Mouse (Mus musculus) MEL (cell line): ENCODE results near the gene Maea. TPM values are rescaled to one million over a fixed set of nuclear protein-coding genes. Genes with fewer than 3 reads are reported as not detected.

Experiments used
- DNase-seq: peaks from one replicate; pipeline ENCODE4 v3.0.0; 2011; ENCODE audit warnings: low read depth, low spot score
- H3K27ac ChIP-seq: 2 replicates; pipeline ENCODE4 v1.5.1; 2012; ENCODE audit warnings: low read depth, mild to moderate bottlenecking, control low read depth, low read length, moderate library complexity; ENCODE audit not compliant: control insufficient read depth
- H3K27me3 ChIP-seq, 2 experiments: fragments of 150-350 bp in 1 of 2; sonication (generic) in 1 of 2; 2 replicates each; pipeline ENCODE4 v1.6.1; 2012; ENCODE audit warnings: low read length in 2 of 2, mild to moderate bottlenecking in 2 of 2, improper control_type of control experiment in 1 of 2, moderate library complexity in 1 of 2; ENCODE audit not compliant: insufficient read depth in 2 of 2, control insufficient read depth in 1 of 2
- H3K36me3 ChIP-seq, 2 experiments: 2 replicates each; pipeline ENCODE4 v1.6.1; 2012 to 2014; ENCODE audit warnings: low read length in 2 of 2, improper control_type of control experiment in 1 of 2, inconsistent platforms in 1 of 2, mild to moderate bottlenecking in 1 of 2; ENCODE audit not compliant: insufficient read depth in 2 of 2, control insufficient read depth in 1 of 2
- H3K4me1 ChIP-seq, 2 experiments: fragments of 150-350 bp in 1 of 2; sonication (generic) in 1 of 2; 2 replicates each; pipeline ENCODE4 v1.6.1; 2012; ENCODE audit warnings: low read length in 2 of 2, improper control_type of control experiment in 1 of 2, mild to moderate bottlenecking in 1 of 2; ENCODE audit not compliant: insufficient read depth in 2 of 2, control insufficient read depth in 1 of 2
- H3K4me3 ChIP-seq, 2 experiments: fragments of 150-350 bp in 1 of 2; sonication (generic) in 1 of 2; 2 replicates each; pipeline ENCODE4 v1.5.1; 2012; ENCODE audit warnings: low read depth in 2 of 2, low read length in 2 of 2, mild to moderate bottlenecking in 2 of 2, moderate library complexity in 2 of 2, control low read depth in 1 of 2, improper control_type of control experiment in 1 of 2; ENCODE audit not compliant: control insufficient read depth in 1 of 2, insufficient read depth in 1 of 2
- H3K79me2 ChIP-seq: 2 replicates; pipeline ENCODE4 v1.6.1; 2012; ENCODE audit warnings: mild to moderate bottlenecking, low read length, moderate library complexity; ENCODE audit not compliant: control insufficient read depth, poor library complexity, insufficient read depth
- H3K9ac ChIP-seq: 2 replicates; pipeline ENCODE4 v1.6.1; 2012; ENCODE audit warnings: low read depth, mild to moderate bottlenecking, control low read depth, low read length, moderate library complexity; ENCODE audit not compliant: control insufficient read depth, poor library complexity, severe bottlenecking
- H3K9me3 ChIP-seq: fragments of 150-350 bp; sonication (generic); replicated peaks from 2 replicates; pipeline ENCODE4 v1.6.1; 2012; ENCODE audit warnings: mild to moderate bottlenecking, low read length, improper control_type of control experiment, moderate library complexity; ENCODE audit not compliant: insufficient read depth
- CHD2 ChIP-seq: IDR thresholded peaks from 2 replicates; pipeline ENCODE4 v1.6.1; 2011; ENCODE audit warnings: low read length, improper control_type of control experiment
- ELF1 ChIP-seq: IDR thresholded peaks from 2 replicates; pipeline ENCODE4 v1.6.1; 2014; ENCODE audit warnings: low read depth, mild to moderate bottlenecking, inconsistent platforms, low read length, improper control_type of control experiment, moderate library complexity
- EP300 ChIP-seq, 2 experiments: IDR thresholded peaks; 2 replicates each; pipeline ENCODE4 v1.6.1; 2011; ENCODE audit warnings: improper control_type of control experiment in 2 of 2, low read length in 2 of 2, low read depth in 1 of 2, mild to moderate bottlenecking in 1 of 2
- ETS1 ChIP-seq: IDR thresholded peaks from 2 replicates; pipeline ENCODE4 v1.6.1; 2012; ENCODE audit warnings: low read depth, mild to moderate bottlenecking, inconsistent platforms, low read length, improper control_type of control experiment, moderate library complexity
- GATA1 ChIP-seq: IDR thresholded peaks from 2 replicates; pipeline ENCODE4 v1.6.1; 2011; ENCODE audit warnings: low read depth, low read length, improper control_type of control experiment
- HCFC1 ChIP-seq: IDR thresholded peaks from 2 replicates; pipeline ENCODE4 v1.6.1; 2012; ENCODE audit warnings: low read depth, mild to moderate bottlenecking, inconsistent platforms, low read length, improper control_type of control experiment, moderate library complexity
- JUND ChIP-seq: IDR thresholded peaks from 2 replicates; pipeline ENCODE4 v1.6.1; 2011; ENCODE audit warnings: low read depth, mild to moderate bottlenecking, improper control_type of control experiment, low read length
- MEF2A ChIP-seq: IDR thresholded peaks from 2 replicates; pipeline ENCODE4 v1.6.1; 2014; ENCODE audit warnings: low read depth, mild to moderate bottlenecking, inconsistent platforms, low read length, improper control_type of control experiment; ENCODE audit not compliant: poor library complexity, insufficient replicate concordance, severe bottlenecking; ENCODE audit errors: extremely low read depth
- MXI1 ChIP-seq: IDR thresholded peaks from 2 replicates; pipeline ENCODE4 v1.6.1; 2011; ENCODE audit warnings: mild to moderate bottlenecking, low read depth, low read length, improper control_type of control experiment
- MYC ChIP-seq: IDR thresholded peaks from 2 replicates; pipeline ENCODE4 v1.6.1; 2011; ENCODE audit warnings: low read depth, mild to moderate bottlenecking, low read length, improper control_type of control experiment, moderate library complexity
- POLR2A ChIP-seq, 2 experiments: IDR thresholded peaks; 2 replicates each; pipeline ENCODE4 v1.6.1; 2011 to 2012; ENCODE audit warnings: low read length in 2 of 2, mild to moderate bottlenecking in 2 of 2, control low read depth in 1 of 2, improper control_type of control experiment in 1 of 2, low read depth in 1 of 2, moderate library complexity in 1 of 2; ENCODE audit not compliant: control insufficient read depth in 1 of 2, insufficient read depth in 1 of 2, poor library complexity in 1 of 2
- RAD21 ChIP-seq: IDR thresholded peaks from 2 replicates; pipeline ENCODE4 v1.6.1; 2011; ENCODE audit warnings: mild to moderate bottlenecking, low read depth, low read length, improper control_type of control experiment
- TAL1 ChIP-seq: IDR thresholded peaks from 2 replicates; pipeline ENCODE4 v1.6.1; 2012; ENCODE audit warnings: mild to moderate bottlenecking, inconsistent platforms, low read length, moderate library complexity, mixed read lengths
- UBTF ChIP-seq: IDR thresholded peaks from 2 replicates; pipeline ENCODE4 v1.6.1; 2012; ENCODE audit warnings: low read depth, mild to moderate bottlenecking, inconsistent platforms, low read length, improper control_type of control experiment, moderate library complexity, borderline replicate concordance; ENCODE audit not compliant: insufficient read depth
- USF1 ChIP-seq: IDR thresholded peaks from 2 replicates; pipeline ENCODE4 v1.6.1; 2014; ENCODE audit warnings: low read depth, mild to moderate bottlenecking, inconsistent platforms, low read length, improper control_type of control experiment, moderate library complexity
- ZMIZ1 ChIP-seq: IDR thresholded peaks from 2 replicates; pipeline ENCODE4 v1.6.1; 2012; ENCODE audit warnings: low read depth, mild to moderate bottlenecking, inconsistent platforms, low read length, improper control_type of control experiment, moderate library complexity
- ZNF384 ChIP-seq: IDR thresholded peaks from 2 replicates; pipeline ENCODE4 v1.6.1; 2012; ENCODE audit warnings: low read depth, mild to moderate bottlenecking, inconsistent platforms, low read length, improper control_type of control experiment
- polyA plus RNA-seq, 2 experiments: library from polyadenylated mRNA; stranded (reverse) in 1 of 2; unstranded in 1 of 2; fragments of >175 nt in 1 of 2; fragments of >200 nt in 1 of 2; gene quantifications; 2 replicates each; pipeline versions ENCODE4 v1.2.1 to v1.2.4; 2012; ENCODE audit warnings: low replicate concordance in 2 of 2, low read depth in 1 of 2; ENCODE audit not compliant: insufficient read length in 2 of 2, insufficient read depth in 1 of 2, missing spikeins in 1 of 2
- total RNA-seq: library from RNA; depleted of rRNA; stranded (reverse); fragments of 300-350 nt; gene quantifications from 2 replicates; pipeline ENCODE4 v1.2.3, GENCODE M21; 2012; rRNA removed

The Maea gene
- total and polyA plus RNA-seq, 3 experiments: 140 to 224 TPM; not detected in 1

GRCm38 (mm10) chr5:33420313-33420712, 85.0 kb downstream of the Maea start:
- H3K27me3 ChIP-seq: no peaks in the 10 kb centered on the region
- H3K4me1 ChIP-seq: 0 out of 4 replicates have a peak, but pooled peaks cover 0 to 2% of the 10 kb centered on the region in 2 experiments
- no peak overlapping the region for H3K27ac ChIP-seq
- H3K9ac ChIP-seq: no peak overlapping the region
- no peak for DNase-seq
- peaks cover 0 to 2% of the 10 kb centered on the region in 2 experiments; a peak in 1 of 4 replicates for H3K36me3 ChIP-seq
- no peak overlapping the region for H3K4me3 ChIP-seq
- no peaks in the 10 kb centered on the region for H3K79me2 ChIP-seq
- no peak for TF ChIP-seq MYC
- no peak for TF ChIP-seq CHD2
- TF ChIP-seq EP300 (IDR thresholded peaks at IDR 0.05; ENCODE audit: low read depth in 1 of 2, low read length in 2 of 2): no peak
- TF ChIP-seq ELF1: no peak
- no peak for TF ChIP-seq USF1
- no peak for TF ChIP-seq ZMIZ1
- no peak for TF ChIP-seq TAL1
- TF ChIP-seq HCFC1: no peak
- TF ChIP-seq ZNF384: 0 out of 2 replicates have a peak, but pooled peaks have one; percentile 8
- 0 out of 4 replicates have a peak, but pooled peaks of 1 of the 2 experiments have one; percentile 27 for TF ChIP-seq POLR2A (IDR thresholded peaks at IDR 0.05; ENCODE audit: control insufficient read depth in 1 of 2, insufficient read depth in 1 of 2, low read depth in 1 of 2, low read length in 2 of 2, poor library complexity in 1 of 2)
- peak; percentile 59 for TF ChIP-seq GATA1
- 0 out of 2 replicates have a peak, but pooled peaks have one; percentile 41 for TF ChIP-seq MEF2A
- no peak for TF ChIP-seq ETS1
- TF ChIP-seq RAD21: no peak
- TF ChIP-seq JUND: no peak
- no peak for TF ChIP-seq UBTF
- TF ChIP-seq MXI1: no peak
- H3K9me3 ChIP-seq: no peaks in the 10 kb centered on the region

Other genes starting within 250 kb of the Maea start
- not detected in 2 replicates for gene Slc5a1, start 231.3 kb upstream of the Maea start, total RNA-seq
- not detected for gene Slc5a1, start 231.3 kb upstream of the Maea start, polyA plus RNA-seq
- gene Spon2, start 117.1 kb upstream of the Maea start, total RNA-seq: 1.7 and 3.1 TPM in 2 replicates
- gene Spon2, start 117.1 kb upstream of the Maea start, polyA plus RNA-seq: 1 to 10 TPM in 1 of 2 experiments, not detected in 1; 2.6 TPM
- gene Ctbp1, start 60.5 kb upstream of the Maea start, total RNA-seq: 413 and 443 TPM in 2 replicates
- 100 to 1,000 TPM; 353 to 595 TPM for gene Ctbp1, start 60.5 kb upstream of the Maea start, polyA plus RNA-seq
- 4.7 and 6.3 TPM in 2 replicates for gene Uvssa, start 43.0 kb downstream of the Maea start, total RNA-seq
- gene Uvssa, start 43.0 kb downstream of the Maea start, polyA plus RNA-seq: 10 to 100 TPM in 1 of 2 experiments, not detected in 1; 10.6 TPM
- not detected in 2 replicates for gene Nkx1-1, start 98.5 kb downstream of the Maea start, total RNA-seq
- gene Nkx1-1, start 98.5 kb downstream of the Maea start, polyA plus RNA-seq: not detected